Mouse (Mus musculus): Measurements from ENCODE around the gene Mier1.
"Not testable (repeated sequence)": the region's sequence is repeated elsewhere in the genome, so short reads cannot be mapped to it uniquely, and the experiment has no call there.

The Mier1 gene

DNA sequence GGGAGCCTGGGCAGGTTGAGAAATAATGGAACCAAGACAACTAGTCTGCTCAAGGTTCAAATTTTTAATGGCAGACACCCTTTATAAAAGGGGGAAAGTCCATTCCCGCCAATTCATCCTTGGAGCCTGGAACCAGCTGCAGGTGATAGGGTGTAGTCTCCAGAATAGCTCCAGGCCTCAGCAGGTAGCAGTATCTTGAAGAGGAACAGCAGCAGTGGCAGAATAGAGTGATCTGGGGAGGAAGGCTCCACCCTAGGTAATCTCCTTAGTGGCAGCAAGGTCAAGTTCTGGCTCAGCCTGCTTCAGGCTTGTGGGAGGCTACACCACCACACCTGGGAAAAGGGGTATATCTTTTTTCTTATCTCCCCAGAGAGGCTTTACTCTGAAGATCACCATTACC, 52.0 kb downstream of the Mier1 start:
- DNase-seq (ENCODE audit: low read depth), result not testable (repeated sequence)

DNA sequence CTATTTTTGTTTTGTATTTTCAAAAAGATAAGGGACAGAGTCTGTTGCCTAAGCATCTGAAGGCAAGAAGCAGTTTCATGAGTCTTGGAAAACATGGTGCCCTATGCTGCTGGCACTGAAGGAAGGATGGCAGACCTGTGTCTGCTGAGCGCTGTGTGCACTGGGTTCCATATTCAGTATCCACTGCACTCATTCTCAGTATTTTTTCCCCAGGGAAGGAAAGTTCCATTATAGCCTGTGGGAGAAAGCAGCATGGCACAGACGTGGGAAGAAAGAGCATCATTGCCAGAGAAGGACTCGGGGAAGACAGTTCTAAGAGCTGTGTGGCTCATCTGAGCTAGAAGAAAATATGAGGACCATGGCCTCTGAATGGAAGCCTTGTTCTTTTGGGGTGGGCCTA, 57.1 kb downstream of the Mier1 start:
- DNase-seq (ENCODE audit: low read depth), result no peak

DNA sequence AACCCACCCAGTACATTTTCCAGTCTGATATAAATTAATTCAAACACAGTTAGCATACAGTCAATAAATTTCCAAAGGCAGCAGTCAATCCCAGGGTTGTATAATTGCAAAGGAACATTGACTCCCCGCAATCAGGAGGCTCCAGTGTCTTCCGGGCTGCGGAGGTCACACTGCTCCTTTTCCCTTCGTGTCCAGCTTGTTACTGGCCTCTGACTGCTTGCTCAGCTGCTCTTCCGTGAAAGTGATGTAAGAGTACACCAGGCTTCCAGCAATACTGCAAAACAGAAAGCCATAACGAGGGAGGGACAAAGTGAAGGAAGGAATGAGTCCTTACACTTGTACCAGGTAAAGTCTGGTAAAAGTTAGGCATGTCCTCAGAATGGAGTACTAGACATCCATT, 59.3 kb downstream of the Mier1 start:
- DNase-seq (ENCODE audit: low read depth), result no peak

DNA sequence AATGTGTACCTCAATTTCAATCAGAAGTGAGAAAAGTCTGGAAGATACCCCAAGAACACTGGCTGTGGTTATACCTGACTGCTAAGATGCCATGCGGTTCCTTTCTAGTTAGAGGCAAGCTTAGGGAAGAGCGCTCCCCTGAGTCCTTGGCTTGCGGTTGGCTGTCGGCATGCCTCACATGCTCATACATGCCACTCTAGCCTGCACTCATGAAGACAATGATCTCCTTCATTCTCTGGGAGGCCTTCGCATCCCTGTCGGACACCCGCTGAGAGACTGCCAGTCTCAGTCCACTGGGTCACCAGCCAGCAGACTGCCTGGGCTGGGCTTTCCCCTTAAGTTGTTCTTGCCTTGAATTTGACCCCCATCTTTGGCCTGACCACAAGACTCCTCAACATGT, 59.8 kb downstream of the Mier1 start:
- DNase-seq (ENCODE audit: low read depth), result no peak

DNA sequence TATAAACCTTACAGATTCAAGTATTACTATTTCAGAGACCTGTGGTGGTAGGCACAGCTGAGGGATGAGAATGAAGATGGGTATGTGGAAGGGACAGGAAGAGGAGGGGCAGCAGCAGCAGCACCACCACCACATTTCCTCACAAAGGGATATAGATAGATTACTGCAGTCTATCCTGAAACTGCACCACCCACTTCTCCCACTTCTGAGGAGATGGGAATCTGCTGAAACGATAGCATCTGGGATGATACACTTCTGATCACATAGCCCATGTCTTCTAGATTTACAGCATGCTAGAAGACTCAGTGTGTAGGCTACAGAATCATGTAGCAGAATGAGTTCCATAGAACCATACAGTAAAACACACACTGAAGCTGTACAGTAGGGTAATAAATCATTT, 63.5 kb downstream of the Mier1 start:
- DNase-seq (ENCODE audit: low read depth), result no peak

DNA sequence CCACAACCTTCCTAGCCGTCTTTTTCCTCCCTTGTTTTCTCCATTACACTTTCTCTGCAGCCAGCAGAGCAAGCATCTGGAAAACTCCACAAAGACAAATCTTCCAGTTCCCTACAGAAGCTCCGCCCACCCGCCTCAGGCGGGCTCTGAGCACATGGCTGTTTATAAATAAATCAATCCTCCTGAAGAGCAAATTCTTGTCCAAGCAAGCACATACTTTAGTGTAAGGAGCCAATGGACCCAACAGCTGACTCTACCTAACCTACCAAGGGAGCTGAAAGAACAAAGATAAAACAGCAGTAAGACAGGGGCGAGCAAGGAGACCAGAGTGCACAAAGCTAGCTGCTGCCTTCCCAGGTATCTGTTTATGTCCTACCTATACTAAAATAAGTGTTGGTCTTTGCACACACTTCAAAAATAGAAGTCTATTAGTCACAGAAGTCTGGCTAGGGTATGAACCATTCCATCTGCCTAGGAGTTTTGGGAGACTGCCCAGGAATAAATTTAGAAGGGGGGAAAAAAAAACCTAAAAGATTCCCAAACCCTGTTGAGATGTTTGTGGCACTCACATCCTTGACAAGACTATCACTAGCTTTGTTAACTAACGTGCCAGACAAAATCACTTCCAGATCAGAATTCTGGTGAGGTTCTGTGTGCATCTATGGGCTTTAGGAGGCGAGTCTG, 64.6 kb downstream of the Mier1 start:
- peak; percentile 80 for DNase-seq (ENCODE audit: low read depth)

DNA sequence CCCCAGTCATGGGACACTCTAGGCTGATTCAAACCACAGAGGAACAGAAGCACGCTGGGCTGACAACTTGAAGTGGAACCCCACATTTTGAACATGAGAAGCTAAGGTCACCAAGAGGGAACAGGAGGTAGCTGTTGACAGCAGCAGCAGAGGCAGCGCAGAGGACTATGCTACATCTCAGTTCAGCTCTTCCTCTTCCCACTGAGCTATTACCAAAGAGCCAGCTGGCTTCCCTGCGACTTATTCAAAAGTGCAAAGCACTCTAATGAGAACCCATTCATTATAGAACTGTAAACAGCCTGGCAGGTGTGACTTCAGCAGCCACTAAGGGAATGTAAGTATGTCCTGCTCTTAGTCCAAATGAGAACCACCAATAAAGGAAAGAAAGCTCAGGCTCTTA, 65.4 kb downstream of the Mier1 start:
- no peak for DNase-seq (ENCODE audit: low read depth)

DNA sequence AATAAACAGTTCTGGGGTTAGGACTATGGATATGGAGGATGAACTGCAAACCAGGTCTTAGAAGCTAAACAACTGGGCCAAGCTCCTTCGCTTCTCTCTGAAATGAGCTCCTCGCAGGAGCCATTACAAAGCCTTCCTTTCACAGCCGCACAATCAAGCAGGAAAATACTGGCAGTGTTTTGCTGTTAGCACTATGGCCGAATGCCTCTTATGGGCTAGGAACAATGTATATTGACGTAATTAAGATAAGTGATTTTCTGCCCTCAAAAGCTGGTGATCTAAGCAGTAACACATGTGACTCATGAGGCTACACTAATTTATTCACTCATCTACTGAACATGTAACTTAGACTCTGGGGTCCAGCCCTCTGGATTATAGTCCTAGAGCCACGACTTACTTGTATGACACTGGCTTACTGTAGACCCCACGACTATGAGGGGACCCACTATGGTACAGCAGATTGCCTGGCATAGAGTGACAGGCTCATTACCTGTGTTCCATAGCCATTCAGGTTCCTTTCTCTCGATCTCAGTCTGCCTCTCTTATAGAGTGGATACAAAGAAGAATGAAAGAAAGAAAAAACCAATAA, 66.2 kb downstream of the Mier1 start:
- DNase-seq (ENCODE audit: low read depth), result no peak

DNA sequence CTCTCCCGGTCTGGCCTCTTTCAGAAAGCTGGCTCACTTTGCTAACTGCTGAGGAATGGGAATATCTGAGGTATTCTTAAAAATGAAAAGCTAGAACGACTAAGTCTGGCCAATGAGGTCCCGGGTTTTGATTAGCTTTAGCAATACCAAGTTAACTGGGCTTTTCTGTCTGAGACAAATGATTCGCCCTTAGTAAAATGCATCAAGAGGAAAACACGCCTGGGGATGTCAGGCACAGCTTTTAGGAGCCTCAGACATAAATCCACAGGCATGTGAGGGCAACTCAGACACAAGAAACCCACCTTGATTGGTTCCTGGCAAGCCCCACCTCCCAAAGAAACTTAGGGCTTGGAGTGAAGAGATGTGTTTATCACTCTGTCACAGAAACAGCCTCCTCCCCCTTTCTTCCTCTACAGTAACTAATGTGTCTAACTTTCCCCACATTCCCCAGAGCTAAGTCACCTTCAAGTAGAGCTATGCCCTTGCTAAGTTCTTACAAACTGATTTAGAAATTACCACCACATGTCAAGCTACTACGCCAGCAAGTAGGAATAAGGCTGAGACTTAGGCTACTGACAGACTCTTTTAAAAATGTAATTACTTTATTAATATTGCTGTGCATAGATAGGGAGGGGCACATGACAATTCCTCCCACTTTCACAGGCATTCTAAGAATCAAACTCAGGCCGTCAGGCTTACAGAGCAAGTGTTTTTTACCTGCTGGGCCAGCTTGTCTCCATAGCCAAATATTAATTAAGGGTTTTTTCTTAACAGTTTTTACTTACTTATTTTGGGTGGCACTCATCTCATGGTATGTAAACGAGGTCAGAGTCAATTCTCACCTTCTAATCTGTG, 74.8 kb downstream of the Mier1 start:
- peak; percentile 89 for DNase-seq (ENCODE audit: low read depth)

DNA sequence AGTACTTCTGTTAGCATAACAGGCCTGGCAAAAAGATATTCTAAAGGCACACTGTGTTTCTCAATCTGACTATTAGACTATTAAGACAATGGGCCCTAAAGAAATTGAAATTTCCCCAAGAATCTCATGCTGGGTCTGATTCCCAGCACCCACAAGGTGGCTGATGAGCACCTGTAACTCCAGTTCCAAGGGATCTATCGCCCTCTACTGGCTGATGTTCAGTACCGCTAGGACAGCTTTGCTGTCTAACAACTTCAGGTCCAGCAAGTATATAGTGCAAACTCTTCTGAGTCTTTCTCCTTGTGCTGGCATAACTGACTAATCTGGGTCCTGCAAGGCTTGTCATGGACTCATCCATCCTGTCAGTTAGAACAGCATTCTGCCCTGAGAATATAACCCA, 78.2 kb downstream of the Mier1 start:
- DNase-seq (ENCODE audit: low read depth), result peak; percentile 36

DNA sequence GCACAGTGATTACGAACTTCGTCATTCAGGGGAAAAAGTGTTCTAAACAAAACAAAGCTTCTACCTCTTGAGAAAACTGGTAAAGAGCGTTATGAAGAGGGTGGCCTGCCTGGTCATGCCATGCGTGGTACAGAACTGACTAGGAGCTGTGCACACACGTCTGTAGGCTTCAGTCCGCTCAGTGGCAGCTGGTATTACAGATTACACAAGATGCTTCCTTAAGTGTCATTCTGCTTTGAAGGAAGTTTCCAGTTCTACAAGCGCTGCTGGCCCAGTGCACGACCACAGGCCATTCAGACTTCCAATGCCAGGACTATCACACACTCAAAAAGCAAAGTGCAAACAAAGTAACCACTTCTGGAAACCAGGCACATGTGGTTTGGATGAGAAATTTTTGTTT, 83.2 kb downstream of the Mier1 start:
- no peak for DNase-seq (ENCODE audit: low read depth)

DNA sequence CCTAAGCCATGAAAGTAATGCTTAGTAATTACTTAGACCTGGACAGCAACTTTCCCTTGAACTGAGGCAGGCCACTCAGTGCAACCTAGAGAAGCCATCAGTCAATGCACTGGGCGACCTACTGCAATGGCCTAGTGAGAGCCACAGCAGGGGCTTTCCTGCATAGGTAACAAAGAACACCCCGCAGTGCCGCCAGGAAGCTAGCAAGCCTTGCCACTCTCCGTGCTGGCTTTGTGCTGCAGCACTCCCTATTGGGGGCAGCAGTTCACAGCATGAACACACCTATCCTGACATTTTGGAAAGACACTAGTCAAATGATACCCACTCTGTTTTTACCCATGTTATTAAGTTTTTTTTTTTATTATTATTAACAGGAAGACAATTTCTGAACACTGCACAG, 84.9 kb downstream of the Mier1 start:
- no peak for DNase-seq (ENCODE audit: low read depth)

DNA sequence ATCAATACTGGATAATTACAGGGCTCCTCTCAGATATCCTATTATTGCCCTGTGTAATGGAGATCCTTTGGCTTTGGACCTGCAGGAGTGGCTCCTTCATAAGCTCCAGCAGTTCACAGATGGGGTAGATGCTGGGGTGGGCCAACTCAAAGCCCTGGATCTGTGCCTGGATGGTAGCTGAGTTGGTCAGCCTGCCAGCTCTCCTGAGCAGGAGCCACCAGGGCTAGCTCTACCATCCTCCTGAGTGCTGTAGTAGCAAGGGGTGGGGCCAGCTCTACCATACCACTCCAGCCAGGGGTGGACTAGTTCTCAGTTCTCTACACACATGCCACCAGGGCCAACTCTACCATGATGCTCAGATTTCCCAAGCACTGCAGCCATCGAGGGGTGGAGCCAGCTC, 85.9 kb downstream of the Mier1 start:
- peak; percentile 55 for DNase-seq (ENCODE audit: low read depth)

DNA sequence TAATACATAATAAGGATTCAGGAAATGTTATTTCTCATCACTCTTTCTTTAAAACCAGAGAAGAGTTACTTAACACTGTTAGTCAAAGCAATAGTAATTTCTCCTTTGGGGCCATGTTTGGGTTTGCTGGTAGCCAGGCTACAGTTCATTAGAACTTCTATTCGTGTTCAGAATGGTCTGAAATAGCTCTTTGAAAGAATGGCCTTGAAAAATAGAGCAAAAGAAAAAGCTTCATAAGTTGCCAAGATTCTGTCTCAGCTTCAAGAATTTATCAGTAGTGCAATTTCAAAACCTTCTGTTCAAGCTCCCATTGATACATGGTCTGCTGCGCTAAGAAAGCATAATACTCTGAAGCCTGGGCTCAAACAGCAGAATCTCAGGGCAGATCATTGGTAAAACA, 89.5 kb downstream of the Mier1 start:
- DNase-seq (ENCODE audit: low read depth), result no peak

DNA sequence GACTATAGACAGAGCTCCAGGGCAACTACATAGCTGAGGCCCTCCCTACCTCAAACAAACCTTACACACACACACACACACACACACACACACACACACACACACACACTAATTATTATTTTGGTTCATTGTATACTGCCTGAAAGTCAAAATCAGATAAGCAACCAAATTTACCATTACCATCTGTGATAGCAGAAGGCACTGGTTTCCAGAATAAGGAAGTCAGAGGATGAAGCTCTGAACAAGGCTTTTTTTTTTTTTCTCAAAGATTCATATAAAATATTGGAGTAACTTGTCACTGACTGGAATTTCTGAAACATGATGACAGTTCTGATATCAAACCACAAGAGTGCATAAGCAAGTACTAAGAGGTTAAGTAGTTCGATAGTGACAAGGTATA, 94.4 kb downstream of the Mier1 start:
- no peak for DNase-seq (ENCODE audit: low read depth)

DNA sequence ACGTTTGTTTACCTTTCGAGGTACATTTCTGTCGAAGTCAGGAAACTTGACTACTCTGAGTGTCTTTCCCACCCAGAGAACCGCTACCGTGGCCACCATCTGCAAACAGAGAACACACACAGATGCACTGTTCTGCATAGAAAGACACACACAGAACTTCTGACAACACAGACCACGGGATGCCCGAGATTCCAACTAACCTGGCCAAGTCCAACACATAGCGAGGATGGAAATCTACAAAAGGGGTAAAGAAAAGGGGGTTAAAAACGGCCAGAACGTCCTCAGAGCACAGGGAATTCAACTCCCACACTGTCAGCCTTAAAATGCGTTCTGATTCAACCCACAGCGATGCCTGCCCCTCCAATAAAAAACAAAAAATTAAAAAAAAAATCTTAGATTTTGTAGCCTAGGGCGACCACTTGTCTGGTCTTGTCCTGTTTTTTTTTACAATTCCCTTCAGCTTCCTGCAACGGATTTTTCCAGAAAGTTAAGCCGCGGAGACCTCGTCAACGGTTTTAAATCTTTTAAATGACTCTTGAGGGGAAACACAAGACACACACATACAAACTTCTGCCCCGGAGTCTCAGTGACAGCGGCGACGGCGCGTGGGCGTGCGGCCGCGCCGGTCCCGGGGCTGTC, 99.8 kb downstream of the Mier1 start:
- DNase-seq (ENCODE audit: low read depth), result peak; percentile 55

DNA sequence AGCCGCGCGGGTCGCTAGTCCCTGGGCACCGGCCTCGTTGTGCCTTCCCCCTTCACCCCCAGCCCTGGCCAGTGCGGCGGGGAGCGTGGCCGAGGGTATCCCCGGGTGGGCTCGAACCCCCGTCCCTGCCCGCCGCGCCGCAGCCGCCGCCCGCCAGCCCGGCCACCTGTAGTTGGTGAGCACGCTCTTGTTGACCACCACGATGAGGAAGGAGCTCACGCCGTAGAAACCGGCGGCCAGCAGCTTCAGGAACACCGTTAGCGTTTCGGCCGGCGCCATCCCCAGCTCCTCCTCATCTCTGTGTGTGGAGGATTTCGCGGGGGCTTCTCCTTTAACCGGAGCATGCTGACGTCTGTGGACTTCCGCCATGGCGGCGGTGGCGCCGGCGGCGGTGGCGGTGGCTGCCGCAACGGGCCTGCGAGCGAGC, 100.3 kb downstream of the Mier1 start:
- DNase-seq (ENCODE audit: low read depth), result peak; percentile 79

Measured in NIH3T3 (cell line).